Mouse (Mus musculus) layer of hippocampus, adult 2 months (tissue): Measurements from ENCODE around the gene Dlx6. TPM values are rescaled to one million over a fixed set of nuclear protein-coding genes. Genes with fewer than 3 reads are reported as not detected.

Experiments
- DNase-seq, 2 experiments: peaks; one replicate each; pipeline ENCODE4 v3.0.0; 2022; ENCODE audit warnings: low spot score in 2 of 2
- H3K27ac ChIP-seq: fragments of 200-600 bp; 2 replicates; pipeline ENCODE4 v1.8.1; 2022
- H3K4me3 ChIP-seq: fragments of 200-600 bp; 2 replicates; pipeline ENCODE4 v1.8.1; 2022; ENCODE audit warnings: mild to moderate bottlenecking
- CTCF ChIP-seq: fragments of 200-600 bp; conservative IDR thresholded peaks from 2 replicates; pipeline ENCODE4 v1.8.1; 2022; ENCODE audit warnings: antibody characterized with exemption, mild to moderate bottlenecking, moderate library complexity
- total RNA-seq, 2 experiments: library from RNA; stranded (reverse); gene quantifications; 2 replicates each; pipeline ENCODE4 v1.2.3; 2021

Gene Dlx6
- total RNA-seq, 2 experiments from 2014 or later = 7.5 to 8.5 TPM

GRCm38 (mm10) chr6:6882266-6882797 lies 19.2 kb downstream of the Dlx6 start:
- Histone ChIP-seq H3K4me3 (no peak overlapping the region), H3K27ac (no peak overlapping the region)
- TF ChIP-seq CTCF = no peak
- DNase-seq = no peak

GRCm38 (mm10) chr6:6884897-6885296 lies 21.8 kb downstream of the Dlx6 start:
- Histone ChIP-seq H3K4me3 (no peak overlapping the region), H3K27ac (no peak overlapping the region)
- peak; percentile 32 to 65 for DNase-seq
- peak; percentile 92 for TF ChIP-seq CTCF

GRCm38 (mm10) chr6:6886225-6886624 lies 23.1 kb downstream of the Dlx6 start:
- no peak for TF ChIP-seq CTCF
- no peak overlapping the region for H3K27ac ChIP-seq
- no peak overlapping the region for H3K4me3 ChIP-seq
- DNase-seq = no peak

GRCm38 (mm10) chr6:6890047-6890446 lies 26.9 kb downstream of the Dlx6 start:
- peak; percentile 56 for TF ChIP-seq CTCF
- H3K4me3 ChIP-seq = no peak overlapping the region
- no peak for DNase-seq

GRCm38 (mm10) chr6:6909586-6909985 lies 46.5 kb downstream of the Dlx6 start:
- no peak for DNase-seq
- no peak for TF ChIP-seq CTCF
- H3K27ac ChIP-seq = no peak overlapping the region
- no peak overlapping the region for H3K4me3 ChIP-seq

More at GRCm38 (mm10) chr6:6890047-6890446, 26.9 kb downstream of the Dlx6 start:
- H3K27ac ChIP-seq = no peak overlapping the region

- DNase-seq = no peak
- no peak overlapping the region for H3K27ac ChIP-seq
These were observed 51.2 kb downstream of the Dlx6 start for GRCm38 (mm10) chr6:6914304-6914703.

GRCm38 (mm10) chr6:6914849-6915525 lies 51.9 kb downstream of the Dlx6 start:
- peak; percentile 21 to 44 for DNase-seq
- no peak overlapping the region for H3K27ac ChIP-seq
- peak; percentile 88 for TF ChIP-seq CTCF
- no peak overlapping the region for H3K4me3 ChIP-seq

More at GRCm38 (mm10) chr6:6914304-6914703, 51.2 kb downstream of the Dlx6 start:
- TF ChIP-seq CTCF = no peak
- H3K4me3 ChIP-seq = no peak overlapping the region

- Histone ChIP-seq H3K4me3 (no peak overlapping the region), H3K27ac (no peak overlapping the region)
- no peak for DNase-seq
- no peak for TF ChIP-seq CTCF
These were observed 52.4 kb downstream of the Dlx6 start for GRCm38 (mm10) chr6:6915526-6915915.

GRCm38 (mm10) chr6:6917334-6917733 lies 54.2 kb downstream of the Dlx6 start:
- Histone ChIP-seq H3K27ac (no peak overlapping the region), H3K4me3 (no peak overlapping the region)

More at GRCm38 (mm10) chr6:6917334-6917733, 54.2 kb downstream of the Dlx6 start:
- TF ChIP-seq CTCF = no peak
- DNase-seq = no peak

Other genes with a start within 250 kb of the Dlx6 start
- 1 to 10 TPM; 4.3 to 6.1 TPM for gene Dlx5, start 18.8 kb downstream of the Dlx6 start, total RNA-seq
- gene Sdhaf3, start 92.7 kb downstream of the Dlx6 start, total RNA-seq = 1 to 10 TPM; 6.4 to 6.9 TPM